Mouse (Mus musculus): ENCODE measurements around the gene Tmem254b.
"Not testable (repeated sequence)": the region's sequence is repeated elsewhere in the genome, so short reads cannot be mapped to it uniquely, and the experiment has no call there.

Tmem254b gene

GRCm38 (mm10) chr14:26206926-26207247 lies at the start of gene Tmem254b:
Gene Tmem254b, minus strand, starts transcription at chr14:26207041.
- not testable (repeated sequence) for DNase-seq

GRCm38 (mm10) chr14:26237183-26237582 lies 30.3 kb upstream of the Tmem254b start:
- not testable (repeated sequence) for DNase-seq

- not testable (repeated sequence) for DNase-seq
Observed at GRCm38 (mm10) chr14:26216233-26217000, 9.6 kb upstream of the Tmem254b start.

- DNase-seq, result not testable (repeated sequence)
Observed at GRCm38 (mm10) chr14:26206197-26206925, 480 bp downstream of the Tmem254b start.

GRCm38 (mm10) chr14:26197851-26198250 lies 9.0 kb downstream of the Tmem254b start:
- not testable (repeated sequence) for DNase-seq

- not testable (repeated sequence) for DNase-seq
Observed at GRCm38 (mm10) chr14:26188361-26188760, 18.5 kb downstream of the Tmem254b start.

- not testable (repeated sequence) for DNase-seq
Observed at GRCm38 (mm10) chr14:26186638-26187037, 20.2 kb downstream of the Tmem254b start.

GRCm38 (mm10) chr14:26182380-26182779 lies 24.5 kb downstream of the Tmem254b start, which contains the start of gene Plac9b:
Gene Plac9b, minus strand, starts transcription at chr14:26182480.
- DNase-seq, result not testable (repeated sequence)

- DNase-seq, result not testable (repeated sequence)
Observed at GRCm38 (mm10) chr14:26181660-26182059, 25.2 kb downstream of the Tmem254b start.

GRCm38 (mm10) chr14:26175028-26175427 lies 31.8 kb downstream of the Tmem254b start:
- DNase-seq, result not testable (repeated sequence)

GRCm38 (mm10) chr14:26173955-26174354 lies 32.9 kb downstream of the Tmem254b start:
- DNase-seq, result not testable (repeated sequence)

- not testable (repeated sequence) for DNase-seq
Observed at GRCm38 (mm10) chr14:26165266-26165665, 41.6 kb downstream of the Tmem254b start.

- DNase-seq, result not testable (repeated sequence)
Observed at GRCm38 (mm10) chr14:26162423-26162822, 44.4 kb downstream of the Tmem254b start.

- DNase-seq, result not testable (repeated sequence)
Observed at GRCm38 (mm10) chr14:26161156-26161555, 45.7 kb downstream of the Tmem254b start.

GRCm38 (mm10) chr14:26156032-26156431 lies 50.8 kb downstream of the Tmem254b start:
- DNase-seq, result not testable (repeated sequence)

Measured in cerebellum, adult 11-12 months (tissue).